Mouse (Mus musculus) ES-E14 (cell line): ENCODE results near the gene Mapk13. TPM values are rescaled to one million over a fixed set of nuclear protein-coding genes. Genes with fewer than 3 reads are reported as not detected.
"Not testable (repeated sequence)": the region's sequence is repeated elsewhere in the genome, so short reads cannot be mapped to it uniquely, and the experiment has no call there.

Experiments
- DNase-seq: peaks from one replicate; pipeline ENCODE4 v3.0.0-alpha.2; 2013; ENCODE audit warnings: low read depth, low spot score
- H3K27ac ChIP-seq: 2 replicates; pipeline ENCODE4 v1.5.1; 2012; ENCODE audit warnings: low read depth, mild to moderate bottlenecking, low read length, moderate library complexity, mixed read lengths; ENCODE audit not compliant: poor library complexity, insufficient read depth, severe bottlenecking
- H3K36me3 ChIP-seq: 2 replicates; pipeline ENCODE4 v1.6.1; 2012; ENCODE audit warnings: mild to moderate bottlenecking, low read length, moderate library complexity, mixed read lengths; ENCODE audit not compliant: control insufficient read depth, poor library complexity, insufficient read depth, severe bottlenecking
- H3K4me1 ChIP-seq, 2 experiments: fragments of 150-350 bp in 1 of 2; sonication (generic) in 1 of 2; 2 replicates each; pipeline ENCODE4 v1.6.1; 2012; ENCODE audit warnings: low read length in 2 of 2, mild to moderate bottlenecking in 1 of 2, mixed read lengths in 1 of 2; ENCODE audit not compliant: control insufficient read depth in 2 of 2, insufficient read depth in 2 of 2, poor library complexity in 1 of 2
- H3K4me3 ChIP-seq, 2 experiments: fragments of 150-350 bp in 1 of 2; sonication (generic) in 1 of 2; 2 replicates each; pipeline ENCODE4 v1.5.1; 2012; ENCODE audit warnings: low read length in 2 of 2, low read depth in 1 of 2, mild to moderate bottlenecking in 1 of 2, mixed read lengths in 1 of 2; ENCODE audit not compliant: insufficient read depth in 1 of 2, poor library complexity in 1 of 2, severe bottlenecking in 1 of 2
- H3K9ac ChIP-seq: 2 replicates; pipeline ENCODE4 v1.6.1; 2012; ENCODE audit warnings: low read depth, mild to moderate bottlenecking, low read length, mixed read lengths; ENCODE audit not compliant: poor library complexity, insufficient read depth, severe bottlenecking
- H3K9me3 ChIP-seq: fragments of 150-350 bp; sonication (generic); 2 replicates; pipeline ENCODE4 v1.6.1; 2012; ENCODE audit warnings: low read depth, mild to moderate bottlenecking, low read length; ENCODE audit not compliant: control insufficient read depth, insufficient read depth
- CHD2 ChIP-seq: IDR thresholded peaks from 2 replicates; pipeline ENCODE4 v1.6.1; 2014; ENCODE audit warnings: mild to moderate bottlenecking, low read depth, low read length, inconsistent platforms
- HCFC1 ChIP-seq: IDR thresholded peaks from 2 replicates; pipeline ENCODE4 v1.6.1; 2012; ENCODE audit warnings: low read length, inconsistent platforms, borderline replicate concordance; ENCODE audit not compliant: insufficient read depth
- MAFK ChIP-seq: IDR thresholded peaks from 2 replicates; pipeline ENCODE4 v1.6.1; 2014; ENCODE audit warnings: mild to moderate bottlenecking, low read depth, low read length, inconsistent platforms; ENCODE audit not compliant: insufficient read depth
- ZC3H11A ChIP-seq: IDR thresholded peaks from 2 replicates; pipeline ENCODE4 v1.6.1; 2012; ENCODE audit warnings: low read depth, mild to moderate bottlenecking, inconsistent platforms, low read length, borderline replicate concordance
- ZNF384 ChIP-seq: IDR thresholded peaks from 2 replicates; pipeline ENCODE4 v1.6.1; 2012; ENCODE audit warnings: low read depth, low read length, inconsistent platforms
- in situ Hi-C, 2 experiments: fragments of 600-800 bp; cut with MboI; formaldehyde crosslinking; loops; one replicate each; pipeline ENCODE4 v1.15.1; 2025; ENCODE audit warnings: low sequenced_read_pairs in 2 of 2, inconsistent platforms in 1 of 2; ENCODE audit not compliant: unreplicated experiment in 2 of 2
- total RNA-seq: library from RNA; depleted of rRNA; stranded (reverse); fragments of 300-350 nt; gene quantifications from 2 replicates; pipeline ENCODE4 v1.2.3, GENCODE M21; 2012; rRNA removed

Gene Mapk13
- 7.1 and 14.6 TPM in 2 replicates for total RNA-seq

DNA sequence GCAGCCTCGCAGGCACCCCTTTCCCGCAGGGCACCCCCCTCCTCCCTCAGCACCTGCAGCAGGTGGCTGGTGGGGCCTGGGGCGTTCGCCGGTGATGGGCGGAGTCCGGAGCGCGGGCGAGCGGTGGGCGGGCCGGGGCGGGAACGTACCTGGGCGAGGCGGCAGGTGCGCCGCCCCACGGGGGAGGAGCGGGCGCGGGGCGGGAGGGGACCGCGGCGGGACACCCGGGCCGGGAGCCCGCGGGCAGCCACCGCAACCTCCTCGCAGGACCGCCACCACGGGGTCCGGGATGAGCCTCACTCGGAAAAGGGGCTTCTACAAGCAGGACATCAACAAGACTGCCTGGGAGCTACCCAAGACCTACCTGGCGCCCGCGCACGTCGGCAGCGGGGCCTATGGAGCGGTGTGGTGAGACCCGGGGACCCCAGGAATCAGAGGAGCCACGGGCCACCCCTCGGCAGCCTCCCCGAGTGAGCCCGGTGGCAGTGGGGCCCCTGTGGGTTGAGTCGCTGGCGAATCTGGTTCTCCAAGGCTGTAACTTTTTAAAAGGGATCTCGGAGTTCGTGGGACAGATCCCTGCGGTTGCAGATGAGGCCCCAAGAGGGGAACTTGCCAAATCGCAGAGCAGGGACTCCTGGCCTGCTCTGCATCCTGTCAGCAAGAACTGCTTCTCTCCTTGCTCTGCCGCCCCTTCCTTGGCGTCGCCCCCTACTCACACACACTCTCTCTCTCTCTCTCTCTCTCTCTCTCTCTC lies at the start of gene Mapk13:
TSS of gene Mapk13 (plus strand) at position 177 of the 754 bp plus-strand sequence.
- Histone ChIP-seq H3K4me1 (peaks cover 0 to 2% of the 10 kb centered on the region in 2 experiments; a peak in 1 of 4 replicates), H3K9me3 (no peaks in the 10 kb centered on the region), H3K27ac (no peak within 1 kb of the TSS), H3K9ac (peak within 1 kb of the TSS; percentile 66), H3K4me3 (peak within 1 kb of the TSS; percentile 68 to 94), H3K36me3 (no peaks in the 10 kb centered on the region)
- no peak for DNase-seq
- TF ChIP-seq HCFC1 (no peak), ZC3H11A (no peak), MAFK (no peak), CHD2 (no peak), ZNF384 (no peak)
- in situ Hi-C loops, result no loop called here

DNA sequence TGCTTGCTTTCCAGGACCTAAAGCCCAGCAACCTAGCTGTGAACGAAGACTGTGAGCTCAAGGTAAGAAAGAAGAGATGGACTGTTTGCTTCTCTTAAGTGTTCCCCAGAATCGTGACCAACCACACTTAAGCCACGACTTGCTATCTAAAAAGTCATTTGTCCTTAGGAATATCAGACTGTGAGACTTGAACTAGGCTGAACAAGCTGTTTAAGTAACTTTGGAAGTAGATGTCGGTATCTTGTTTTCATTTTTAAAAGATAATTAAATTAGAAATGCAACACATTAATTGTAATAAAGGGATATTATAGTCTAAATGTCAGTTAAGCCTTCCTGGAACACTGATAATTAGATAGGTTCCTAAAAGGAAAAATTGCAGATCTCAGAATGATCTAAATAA lies 43.3 kb upstream of the Mapk13 start, which contains the start of gene AC170998.1:
TSS of gene AC170998.1 (plus strand) at position 301 of the 400 bp plus-strand sequence.
- TF ChIP-seq HCFC1 (no peak), CHD2 (no peak), ZC3H11A (no peak), MAFK (no peak), ZNF384 (no peak)
- DNase-seq, result no peak
- no peak within 1 kb of the TSS for H3K9ac ChIP-seq
- in situ Hi-C loops, result no loop called here
- no peak within 1 kb of the TSS for H3K27ac ChIP-seq
- no peak within 1 kb of the TSS for H3K4me3 ChIP-seq
- peaks cover 0 to 2% of the 10 kb centered on the region in 2 experiments; a peak in 1 of 4 replicates for H3K4me1 ChIP-seq
- no peaks in the 10 kb centered on the region for H3K9me3 ChIP-seq
- peaks cover 50% of the 10 kb centered on the region for H3K36me3 ChIP-seq

DNA sequence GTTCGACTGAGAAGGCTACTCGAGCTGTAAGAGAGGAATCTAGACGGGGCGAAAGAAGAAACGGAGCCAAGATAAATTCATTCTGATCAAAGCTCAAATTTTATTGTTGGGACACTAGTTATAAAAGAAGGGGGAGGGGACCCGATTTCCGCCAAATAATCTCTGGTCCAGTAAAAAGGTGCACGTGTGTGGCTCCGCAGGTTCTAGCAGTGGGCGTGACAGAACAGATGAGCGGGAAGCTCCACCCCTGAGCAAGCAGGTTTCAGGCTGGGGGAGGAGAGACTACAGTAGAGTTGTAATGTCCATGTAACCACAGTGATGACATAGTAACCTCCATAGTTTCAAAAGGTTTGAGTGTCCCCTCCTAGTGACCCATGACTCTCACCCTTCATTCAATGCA lies 41.6 kb upstream of the Mapk13 start:
- H3K4me3 ChIP-seq, DNase-seq, in situ Hi-C loops, H3K27ac ChIP-seq, H3K9me3 ChIP-seq, H3K9ac ChIP-seq, H3K4me1 ChIP-seq: not testable (repeated sequence)
- peaks cover 56% of the 10 kb centered on the region for H3K36me3 ChIP-seq

DNA sequence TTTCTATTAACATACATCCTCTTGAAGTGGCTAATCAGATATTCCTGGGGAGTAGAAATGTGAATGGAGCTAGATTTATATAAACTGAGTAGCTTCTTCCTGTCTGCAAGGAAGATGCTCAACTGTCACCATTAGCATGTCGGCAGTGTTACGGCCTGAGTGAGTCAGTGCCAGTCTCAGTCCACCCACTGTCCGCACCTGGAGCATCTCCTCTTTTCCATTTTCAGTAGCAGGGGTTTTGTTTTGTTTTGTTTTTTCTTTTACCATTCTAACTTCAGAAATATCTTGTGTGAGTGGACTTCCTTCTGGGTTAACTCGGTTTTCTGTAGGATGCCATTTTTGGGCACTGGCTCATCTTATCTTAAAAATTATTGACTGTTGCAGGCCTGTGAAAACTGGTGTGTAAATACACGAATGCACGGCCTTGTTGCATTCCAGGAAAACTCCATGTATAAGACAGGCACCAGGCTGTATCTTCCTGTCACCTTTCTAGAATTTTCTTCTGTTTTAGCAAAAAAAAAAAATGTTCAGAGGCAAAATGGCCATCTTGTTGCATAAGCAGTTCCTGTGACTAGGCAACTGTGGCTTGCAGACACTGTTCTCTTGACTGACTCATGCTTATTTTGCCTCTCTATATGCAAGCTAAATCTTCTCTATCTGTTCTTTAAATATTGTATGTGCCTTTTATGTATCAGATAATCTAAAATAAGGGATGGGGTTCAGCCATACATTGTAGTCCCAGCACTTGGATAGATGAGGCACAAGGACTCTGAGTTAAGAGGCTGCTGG lies 33.6 kb upstream of the Mapk13 start:
- Histone ChIP-seq H3K9me3 (no peaks in the 10 kb centered on the region), H3K27ac (no peak overlapping the region), H3K4me3 (no peak overlapping the region), H3K4me1 (0 out of 4 replicates have a peak, but pooled peaks cover 0 to 2% of the 10 kb centered on the region in 2 experiments), H3K9ac (no peak overlapping the region), H3K36me3 (peaks cover 39% of the 10 kb centered on the region)
- no peak for DNase-seq
- no peak for TF ChIP-seq CHD2
- in situ Hi-C loops, result no loop called here

DNA sequence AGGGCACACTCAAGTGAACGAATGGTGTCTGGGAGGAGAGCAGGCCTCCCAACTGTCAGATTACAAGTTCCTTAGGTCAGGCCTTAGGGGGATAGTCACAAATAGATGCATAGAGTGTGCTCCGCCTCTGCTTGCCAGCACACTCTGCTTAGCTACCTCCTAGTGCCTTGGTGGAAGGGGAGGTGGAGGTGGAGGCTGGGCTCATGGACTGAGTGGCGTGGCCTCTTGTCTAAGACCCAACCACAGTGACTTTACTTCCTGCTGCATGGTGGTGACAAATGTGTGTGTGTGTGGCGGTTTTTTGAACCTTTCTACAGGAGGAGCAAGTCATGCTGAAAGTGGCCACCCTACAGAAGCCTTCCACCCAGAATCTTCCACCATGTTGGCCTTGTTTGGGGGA lies 32.6 kb upstream of the Mapk13 start:
- Histone ChIP-seq H3K27ac (no peak overlapping the region), H3K9ac (no peak overlapping the region), H3K4me3 (no peak overlapping the region), H3K4me1 (0 out of 4 replicates have a peak, but pooled peaks cover 0 to 2% of the 10 kb centered on the region in 2 experiments), H3K9me3 (no peaks in the 10 kb centered on the region), H3K36me3 (peaks cover 35% of the 10 kb centered on the region)
- in situ Hi-C loops, result no loop called here
- DNase-seq, result no peak
- no peak for TF ChIP-seq MAFK
- TF ChIP-seq ZNF384, result no peak
- TF ChIP-seq CHD2, result no peak
- no peak for TF ChIP-seq HCFC1
- TF ChIP-seq ZC3H11A, result no peak
